Mouse (Mus musculus) kidney, adult 2 months (tissue): ENCODE data around the gene Tigd4.

Source experiments
- CTCF ChIP-seq: fragments of 200-500 bp; conservative IDR thresholded peaks from 2 replicates; pipeline ENCODE4 v1.5.1; 2011; ENCODE audit warnings: low read depth, mild to moderate bottlenecking, control low read depth, low read length, moderate library complexity, mixed read lengths; ENCODE audit not compliant: insufficient read depth, insufficient read length
- POLR2A ChIP-seq: fragments of 200-500 bp; IDR thresholded peaks from one replicate; pipeline ENCODE4 v1.6.1; 2011; ENCODE audit warnings: low read depth, low read length, control low read depth

DNA sequence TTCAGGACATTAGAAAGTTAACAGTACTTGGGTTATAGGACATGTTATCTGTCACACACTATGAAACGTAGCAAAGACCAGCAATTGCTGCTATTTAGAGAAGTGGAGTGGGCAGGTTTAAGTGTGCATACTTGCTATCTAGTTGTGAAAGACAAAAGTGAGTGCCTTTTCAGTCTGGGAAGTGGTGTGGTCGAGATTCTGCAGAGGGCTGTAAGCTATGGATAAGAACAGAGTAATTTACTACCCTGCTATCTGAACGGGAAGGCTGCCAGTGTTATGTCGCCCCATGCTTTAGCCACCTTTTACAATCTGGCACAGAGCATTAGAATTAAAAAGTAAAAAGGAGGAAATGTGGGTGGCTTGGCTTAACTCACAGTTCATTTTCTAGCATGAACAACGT is 6.6 kb upstream of the Tigd4 start:
- TF ChIP-seq CTCF (no peak), POLR2A (no peak)
